Mouse (Mus musculus) T-helper 1 cell (primary cell): ENCODE results near the gene Adam12.

ENCODE experiments used
- in situ Hi-C: fragments of 300-600 bp; cut with MboI, MseI; formaldehyde crosslinking; loops from one replicate; pipeline ENCODE4 v1.15.1; 2025; ENCODE audit warnings: high pct_unique_total_duplicates

Gene Adam12

GRCm38 (mm10) chr7:134231378-134232346 is at the start of gene Adam12:
TSS of gene Adam12 (minus strand) at chr7:134232146.
- in situ Hi-C loops, result no loop called here

- in situ Hi-C loops, result no loop called here
Measured at GRCm38 (mm10) chr7:134272956-134273355, 41.0 kb upstream of the Adam12 start.

DNA sequence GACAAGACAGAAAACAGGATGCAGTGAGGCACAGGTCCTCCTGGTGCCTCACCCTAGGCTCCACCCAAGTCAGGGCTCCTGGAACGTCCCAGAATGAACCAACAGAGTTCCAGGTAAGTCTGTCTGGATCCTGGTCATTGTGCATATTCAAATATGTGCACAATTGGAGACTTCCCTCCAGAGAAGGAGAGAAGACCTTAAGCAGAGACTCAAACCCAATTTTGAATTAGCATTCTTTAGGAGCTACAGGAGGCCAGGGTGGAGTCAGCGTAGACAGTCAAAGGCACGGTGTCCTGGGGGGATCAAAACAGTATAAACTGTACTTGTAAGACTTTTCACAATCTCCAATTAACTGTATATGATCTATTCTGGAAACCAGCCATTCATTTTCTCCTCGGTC is 40.5 kb upstream of the Adam12 start:
- in situ Hi-C loops, result no loop called here

DNA sequence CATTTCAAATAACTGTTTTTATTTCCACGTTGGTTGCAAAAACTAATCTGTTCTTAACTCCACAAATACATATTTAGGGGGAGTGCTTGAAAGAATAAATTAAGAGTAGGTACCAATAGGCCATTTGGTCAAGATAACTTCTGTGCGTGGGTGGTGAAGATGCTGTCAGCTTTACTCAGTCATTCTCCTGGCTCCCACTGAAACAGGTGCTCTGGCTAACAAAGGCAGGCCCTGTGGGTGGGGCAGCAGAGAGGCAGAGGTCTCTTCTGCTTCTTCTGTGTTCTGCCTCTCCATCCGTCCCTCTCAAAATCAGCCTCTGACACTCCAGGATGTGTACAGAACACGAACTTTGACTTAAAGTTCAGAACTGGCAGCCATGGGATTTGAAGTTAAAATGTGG is 33.8 kb upstream of the Adam12 start:
- in situ Hi-C loops, result no loop called here

- in situ Hi-C loops, result no loop called here
Measured at GRCm38 (mm10) chr7:134263146-134263906, 31.4 kb upstream of the Adam12 start.

- in situ Hi-C loops, result no loop called here
Measured at GRCm38 (mm10) chr7:134261003-134261701, 29.2 kb upstream of the Adam12 start.

DNA sequence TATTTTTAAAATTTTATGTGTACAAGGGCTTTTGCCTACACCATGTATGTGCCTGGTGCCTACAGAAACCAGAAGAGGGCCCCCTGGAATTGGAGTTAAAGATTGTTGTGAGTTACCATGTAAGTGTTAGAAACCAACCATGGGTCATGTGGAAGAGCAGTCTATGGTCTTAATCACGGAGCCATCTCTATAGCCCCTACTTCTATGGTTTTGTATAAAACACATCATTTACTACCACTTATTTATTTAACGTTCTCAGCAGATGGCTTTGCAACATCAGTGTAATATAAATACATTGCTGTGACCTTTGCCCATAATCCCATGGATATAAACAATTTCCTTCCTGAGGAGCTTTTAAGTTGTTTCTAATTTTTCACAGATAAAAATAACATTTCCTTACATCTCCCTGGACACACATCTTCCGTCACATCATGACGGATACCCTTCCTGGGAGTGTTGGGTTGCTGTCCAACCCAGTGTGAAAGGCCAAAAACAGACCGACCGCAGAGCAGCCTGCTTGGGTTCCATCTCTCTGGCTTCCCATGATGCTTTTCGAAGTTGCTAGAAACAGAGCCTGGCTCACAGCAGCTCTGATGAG is 18.4 kb upstream of the Adam12 start:
- in situ Hi-C loops, result no loop called here

GRCm38 (mm10) chr7:134248041-134248440 is 16.1 kb upstream of the Adam12 start:
- in situ Hi-C loops, result no loop called here

GRCm38 (mm10) chr7:134246624-134247023 is 14.7 kb upstream of the Adam12 start:
- in situ Hi-C loops, result no loop called here

- in situ Hi-C loops, result no loop called here
Measured at GRCm38 (mm10) chr7:134242773-134243172, 10.8 kb upstream of the Adam12 start.

DNA sequence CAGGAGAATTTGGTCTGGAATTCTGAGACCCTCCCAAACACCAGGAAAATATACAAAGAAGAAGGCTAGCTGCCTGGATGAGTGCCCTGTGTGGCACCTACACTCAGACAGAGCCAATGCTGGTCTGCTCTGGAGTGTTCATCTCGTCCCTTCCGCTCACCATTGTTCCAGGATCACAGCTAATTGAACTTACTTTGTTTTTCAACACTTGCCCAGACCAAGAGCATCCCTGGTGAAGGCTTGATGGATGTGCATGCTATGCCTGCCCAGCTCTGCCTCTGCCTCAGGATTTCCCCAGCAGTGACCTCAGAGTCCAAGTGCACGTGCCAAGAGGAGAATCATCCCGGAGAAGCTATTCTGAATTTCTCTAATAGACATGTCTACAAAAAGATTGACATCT is 9.3 kb upstream of the Adam12 start:
- in situ Hi-C loops, result no loop called here

DNA sequence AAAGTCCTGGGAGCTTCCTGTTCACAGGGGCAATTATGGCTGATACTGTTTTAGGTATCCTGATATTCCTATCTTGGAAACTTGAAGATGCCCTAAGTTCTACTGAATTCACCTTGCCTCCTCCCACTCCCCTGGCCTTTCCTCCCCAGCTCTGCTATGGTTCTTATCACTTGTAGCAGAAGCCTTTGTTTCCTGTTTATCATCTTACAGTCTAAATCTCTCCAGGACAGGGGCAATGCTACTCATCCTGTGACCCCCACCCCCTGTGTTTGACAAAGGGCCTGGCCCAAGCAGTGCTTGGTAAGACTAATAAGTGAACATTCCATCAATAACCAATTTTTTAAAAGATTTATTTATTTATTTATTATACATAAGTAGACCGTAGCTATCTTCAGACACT is 8.6 kb upstream of the Adam12 start:
- in situ Hi-C loops, result no loop called here

GRCm38 (mm10) chr7:134238863-134239262 is 6.9 kb upstream of the Adam12 start:
- in situ Hi-C loops, result no loop called here

GRCm38 (mm10) chr7:134237356-134237755 is 5.4 kb upstream of the Adam12 start:
- in situ Hi-C loops, result no loop called here

DNA sequence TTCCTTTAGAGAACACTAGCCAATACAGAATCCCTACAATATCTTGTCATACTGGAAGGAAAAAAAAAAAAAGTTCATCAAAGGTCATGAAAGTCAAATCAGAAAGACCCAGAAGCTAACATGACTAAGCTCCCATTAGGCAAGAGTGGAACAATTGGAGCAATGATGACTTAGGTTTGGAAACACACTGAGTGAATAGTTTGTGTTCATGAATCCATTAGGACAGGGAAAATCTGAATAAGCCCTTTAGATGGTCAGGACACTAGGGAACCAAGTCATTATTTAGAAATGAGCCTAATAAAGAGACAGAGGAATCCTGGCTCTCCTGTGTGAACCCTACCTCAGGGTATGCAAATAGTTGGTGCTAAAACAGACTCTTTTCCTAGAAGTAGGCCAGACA is 4.8 kb upstream of the Adam12 start:
- in situ Hi-C loops, result no loop called here

- in situ Hi-C loops, result no loop called here
Measured at GRCm38 (mm10) chr7:134235552-134235951, 3.6 kb upstream of the Adam12 start.

DNA sequence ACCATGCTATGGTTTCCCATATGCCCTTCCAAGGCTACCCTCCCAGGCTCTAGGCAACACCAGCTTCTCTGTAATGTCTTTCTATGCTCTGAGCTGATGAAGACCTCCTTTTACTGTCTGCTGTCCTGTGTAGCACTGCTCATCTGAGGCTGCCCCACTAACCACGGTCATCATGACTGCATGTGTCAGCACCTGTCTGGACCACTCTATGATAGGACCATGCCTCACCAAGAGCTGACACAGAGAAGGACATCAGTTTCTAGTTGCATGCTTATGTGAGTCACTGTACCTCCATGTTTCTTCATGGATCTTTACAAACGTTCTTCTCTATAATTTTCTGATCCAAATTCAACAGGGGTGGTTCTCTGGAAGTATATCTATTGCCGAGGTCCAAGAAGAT is 1.2 kb downstream of the Adam12 start:
- in situ Hi-C loops, result no loop called here

GRCm38 (mm10) chr7:134229899-134230298 is 2.0 kb downstream of the Adam12 start:
- in situ Hi-C loops, result no loop called here

DNA sequence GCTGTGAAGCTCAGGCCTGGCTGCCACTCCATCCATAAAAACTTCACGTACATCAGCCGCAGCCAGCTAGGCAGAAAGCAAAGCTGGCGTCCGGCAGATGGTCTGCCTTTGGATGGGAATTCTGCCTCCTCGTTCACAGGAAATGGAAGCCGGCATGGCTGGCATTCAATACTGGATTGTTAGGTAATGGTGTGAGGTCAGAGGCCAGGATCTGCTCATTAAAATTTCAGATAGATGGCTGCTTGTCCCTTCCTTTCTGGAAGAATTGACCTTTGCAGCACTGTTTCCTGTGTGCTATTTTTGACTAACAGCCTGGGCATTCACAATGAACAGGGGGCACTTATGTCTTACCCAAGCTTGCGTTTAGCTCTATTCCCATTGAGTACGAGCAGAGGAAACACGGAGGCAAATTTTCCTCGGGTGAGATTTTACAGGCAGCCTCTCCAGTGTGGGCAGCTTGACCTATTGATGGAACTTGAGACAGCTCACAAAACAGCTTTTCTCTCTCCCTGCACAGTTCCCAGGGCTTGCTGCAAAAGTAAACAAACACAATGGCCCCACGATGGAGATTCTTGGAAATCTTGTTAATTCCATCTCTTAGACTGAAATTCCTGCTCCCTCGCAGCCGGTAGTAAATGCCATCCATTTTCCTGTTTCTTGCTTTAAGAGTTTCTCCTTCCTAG is 4.0 kb downstream of the Adam12 start:
- in situ Hi-C loops, result no loop called here

GRCm38 (mm10) chr7:134227101-134227500 is 4.8 kb downstream of the Adam12 start:
- in situ Hi-C loops, result no loop called here

- in situ Hi-C loops, result no loop called here
Measured at GRCm38 (mm10) chr7:134226231-134226630, 5.7 kb downstream of the Adam12 start.
